ENCODE assay signal across 14 mouse cellular contexts in genomic region chr13:104040950-104041349, GRCm38 (mm10).
DNase-seq lines count a peak whose midpoint lies in the region; ATAC-seq and TF ChIP-seq lines count a peak whose summit lies in the region.
"Had no signal": no experiment of that assay in that cellular context is flagged by ENCODE, and none has a peak within 500 bp of the region (broad histone marks: within the 10 kb centered on the region; RNA-seq: fewer than 3 reads in every experiment).

No protein-coding gene starts in this region.

- peaks cover 35% of the 10 kb centered on the region for H3K36me3 ChIP-seq in C2C12 (ENCODE audit: control insufficient read depth, insufficient read depth)
- H3K36me3 ChIP-seq in liver, postnatal 0 days (replicated peaks; ENCODE audit: insufficient read depth, low read length), result 0 out of 2 replicates have a peak, but pooled peaks cover 2% of the 10 kb centered on the region
- H3K36me3 ChIP-seq: embryonic facial prominence, embryonic 15.5 days had no signal

- H3K79me3 ChIP-seq in C2C12 (ENCODE audit: low read depth), result peaks cover 13% of the 10 kb centered on the region

- no peak overlapping the region for H3K9ac ChIP-seq in liver, postnatal 0 days (replicated peaks)
- H3K9ac ChIP-seq: embryonic facial prominence, embryonic 15.5 days had no signal

- H3K4me1 ChIP-seq in liver, postnatal 0 days (ENCODE audit: insufficient read depth), result peaks cover 27% of the 10 kb centered on the region

- TF ChIP-seq CTCF in C2C12 (IDR thresholded peaks at IDR 0.05; ENCODE audit: control insufficient read depth, insufficient read depth, insufficient read length), result no peak
- TF ChIP-seq CTCF in liver, postnatal 0 days (IDR thresholded peaks at IDR 0.05; ENCODE audit: low read depth), result no peak

- peak; percentile 87 for DNase-seq in MEL-GATA-1-ER (ENCODE audit: extremely low read depth, low read depth)
- DNase-seq in c-Kit-positive CD71-positive TER-119-positive erythroid progenitor cells, embryonic 14.5 days (ENCODE audit: low spot score), result peak; percentile 56
- no peak for DNase-seq in liver, postnatal 0 days
- DNase-seq in lung, postnatal 10 days, result no peak
- DNase-seq in right cerebral cortex, adult 2 months (ENCODE audit: low spot score in 2 of 2), result no peak
- no peak for DNase-seq in gastrocnemius, postnatal 10 days
- no peak for DNase-seq in urinary bladder, postnatal 4 days (ENCODE audit: low spot score in 2 of 2)
- DNase-seq: cerebellum, postnatal 25 days; layer of hippocampus, adult 9-11 months; right cerebral cortex, postnatal 14 days had no signal

- ATAC-seq in liver, postnatal 0 days, result no peak
- ATAC-seq: lung, postnatal 0 days had no signal

- H3K27me3 ChIP-seq in C2C12 (ENCODE audit: control insufficient read depth, insufficient read depth, insufficient read length), result no peaks in the 10 kb centered on the region
- no peaks in the 10 kb centered on the region for H3K27me3 ChIP-seq in liver, postnatal 0 days (ENCODE audit: insufficient read depth, low read length)
- H3K27me3 ChIP-seq: embryonic facial prominence, embryonic 15.5 days had no signal

- H3K4me3 ChIP-seq in C2C12 (ENCODE audit: insufficient read depth, poor library complexity, severe bottlenecking), result no peak overlapping the region
- H3K4me3 ChIP-seq in liver, postnatal 0 days (ENCODE audit: low read depth, low read length), result no peak overlapping the region
- H3K4me3 ChIP-seq: embryonic facial prominence, embryonic 15.5 days; hindbrain, embryonic 10.5 days had no signal

- H3ac ChIP-seq in C2C12 (ENCODE audit: control insufficient read depth, insufficient read length, low read depth), result no peak overlapping the region

- H3K27ac ChIP-seq in liver, postnatal 0 days (ENCODE audit: low read depth), result no peak overlapping the region
- H3K27ac ChIP-seq: embryonic facial prominence, embryonic 15.5 days; hindbrain, embryonic 10.5 days had no signal

- no peaks in the 10 kb centered on the region for H3K9me3 ChIP-seq in liver, postnatal 0 days (ENCODE audit: low read length)
- H3K9me3 ChIP-seq: embryonic facial prominence, embryonic 15.5 days; hindbrain, embryonic 10.5 days had no signal

- 27% methylated on average over 4 of the region's 4 CpGs for WGBS in liver, postnatal 0 days (ENCODE audit: insufficient replicate concordance)

- peaks cover 11% of the 10 kb centered on the region for H3K79me2 ChIP-seq in C2C12 (ENCODE audit: control insufficient read depth, insufficient read depth)

- TF ChIP-seq EP300 in liver, postnatal 0 days (IDR thresholded peaks at IDR 0.05; ENCODE audit: low read depth), result peak; percentile 66

- no peak overlapping the region for H3K4me2 ChIP-seq in liver, postnatal 0 days (ENCODE audit: low read depth, low read length)
- H3K4me2 ChIP-seq: embryonic facial prominence, embryonic 15.5 days had no signal

TF ChIP-seq in C2C12, 6 proteins besides CTCF, POLR2A, EP300 and RAD21:
- TF ChIP-seq CEBPB (IDR thresholded peaks at IDR 0.05; ENCODE audit: low read depth) (no peak), USF1 (IDR thresholded peaks at IDR 0.05; ENCODE audit: low read depth) (peak; percentile 36), MAX (IDR thresholded peaks at IDR 0.05) (no peak), FOSL1 (IDR thresholded peaks at IDR 0.05; ENCODE audit: insufficient read depth, low read length, poor library complexity, severe bottlenecking) (peak; percentile 86), MYOG (IDR thresholded peaks at IDR 0.05; ENCODE audit: control insufficient read depth, extremely low read depth, insufficient read length) (no peak), MYOD1 (IDR thresholded peaks at IDR 0.05; ENCODE audit: control insufficient read depth, insufficient read length, low read depth) (peak; percentile 41)

Comparison
In these comparisons a context has a peak if more than half of its experiments do, and no peak if none do; other contexts are left out.
1. DNase-seq: peak in MEL-GATA-1-ER (single experiment) and c-Kit-positive CD71-positive TER-119-positive erythroid progenitor cells, embryonic 14.5 days (single experiment); none in liver, postnatal 0 days (single experiment), lung, postnatal 10 days (single experiment), right cerebral cortex, adult 2 months (0 of 2), gastrocnemius, postnatal 10 days (single experiment) and urinary bladder, postnatal 4 days (0 of 2).